Mouse (Mus musculus) neutrophil, adult 5-6 weeks (primary cell): ENCODE data around the gene 4930550C14Rik. TPM values are rescaled to one million over a fixed set of nuclear protein-coding genes. Genes with fewer than 3 reads are reported as not detected.
A peak's percentile ranks its signal among the peaks of the same experiment; 100 is the strongest.

ENCODE experiments used
- ATAC-seq: fragments of 151-379, 151-347 bp; 2 replicates; pipeline ENCODE4 v1.8.0; 2017; ENCODE audit warnings: mild to moderate bottlenecking, moderate TSS enrichment; ENCODE audit not compliant: insufficient number of reproducible peaks, poor library complexity, low FRiP score, severe bottlenecking; ENCODE audit errors: extremely low read depth
- total RNA-seq: library from RNA; stranded (forward); fragments of 200-1000 nt; gene quantifications from 2 replicates; pipeline ENCODE4 v1.2.3, GENCODE M21; 2017

Gene 4930550C14Rik
- total RNA-seq, 1 experiment from 2014 or later = 0.58 TPM

GRCm38 (mm10) chr9:53401146-53401545 is 979 bp upstream of the 4930550C14Rik start:
- ATAC-seq = no peak

GRCm38 (mm10) chr9:53402991-53403390 is 866 bp downstream of the 4930550C14Rik start:
- no peak for ATAC-seq

GRCm38 (mm10) chr9:53404050-53404752 is 2.1 kb downstream of the 4930550C14Rik start:
- no peak for ATAC-seq

- peak; percentile 95 for ATAC-seq
These were observed 2.9 kb downstream of the 4930550C14Rik start for GRCm38 (mm10) chr9:53404753-53405722.

GRCm38 (mm10) chr9:53408548-53408947 is 6.4 kb downstream of the 4930550C14Rik start:
- no peak for ATAC-seq

- ATAC-seq = no peak
These were observed 6.8 kb downstream of the 4930550C14Rik start for GRCm38 (mm10) chr9:53408953-53409361.

- ATAC-seq = no peak
These were observed 7.3 kb downstream of the 4930550C14Rik start for GRCm38 (mm10) chr9:53409427-53409826.

GRCm38 (mm10) chr9:53422133-53422896 is 20.2 kb downstream of the 4930550C14Rik start:
- no peak for ATAC-seq

GRCm38 (mm10) chr9:53426726-53427125 is 24.6 kb downstream of the 4930550C14Rik start:
- no peak for ATAC-seq

GRCm38 (mm10) chr9:53427638-53428037 is 25.5 kb downstream of the 4930550C14Rik start:
- ATAC-seq = no peak

GRCm38 (mm10) chr9:53435830-53436570 is 33.9 kb downstream of the 4930550C14Rik start:
- ATAC-seq = no peak

- ATAC-seq = no peak
These were observed 48.5 kb downstream of the 4930550C14Rik start for GRCm38 (mm10) chr9:53450609-53451008.

GRCm38 (mm10) chr9:53452038-53452437 is 49.9 kb downstream of the 4930550C14Rik start:
- no peak for ATAC-seq

- no peak for ATAC-seq
These were observed 70.8 kb downstream of the 4930550C14Rik start for GRCm38 (mm10) chr9:53472806-53473518.
